Mouse (Mus musculus): ENCODE measurements at regions not wholly inside any gene's neighbourhood (a gene's known extent, or its start where the extent isn't known, plus 50 kb on each side); places are given as distances from the start of the nearest gene placed in this dataset.

DNA sequence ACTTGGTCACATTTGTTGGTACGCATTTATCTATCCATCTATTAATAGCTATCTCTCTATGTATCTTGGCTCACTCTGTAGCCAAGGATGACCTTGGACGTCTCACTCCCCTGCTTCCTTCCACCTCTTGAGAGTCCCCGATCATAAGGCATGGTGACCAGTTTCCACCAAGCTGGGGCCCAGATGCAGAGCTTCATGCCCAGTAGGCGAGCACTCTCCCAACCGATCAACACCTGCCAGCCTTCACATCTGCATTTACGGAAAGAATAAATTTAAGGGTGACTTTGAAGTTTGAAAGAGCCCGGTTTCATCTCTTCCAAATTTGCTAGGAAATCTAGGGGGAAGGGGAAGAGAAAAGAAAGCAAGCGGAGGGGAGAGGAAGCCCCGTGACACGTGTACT, 66.0 kb upstream of the Arhgap29 start:
- Histone ChIP-seq H3K4me3 (ENCODE audit: low read depth, low read length) (no peak overlapping the region), H3K9ac (ENCODE audit: low read depth, low read length) (no peak overlapping the region), H3K4me1 (replicated peaks; ENCODE audit: control insufficient read depth, insufficient read depth, low read length) (peaks cover 14% of the 10 kb centered on the region), H3K4me2 (no peak overlapping the region; the same call in 1 of the 2 replicates), H3K36me3 (ENCODE audit: control insufficient read depth, insufficient read depth, low read length) (no peaks in the 10 kb centered on the region), H3K9me3 (ENCODE audit: control insufficient read depth, low read length) (no peaks in the 10 kb centered on the region), H3K27me3 (replicated peaks; ENCODE audit: control insufficient read depth, insufficient read depth, low read length) (no peaks in the 10 kb centered on the region), H3K27ac (ENCODE audit: low read depth, low read length) (no peak overlapping the region)
- DNase-seq (ENCODE audit: low spot score) (no peak), ATAC-seq (replicated peaks; ENCODE audit: low FRiP score) (no peak)
- WGBS, result 50% methylated on average over 10 of the region's 10 CpGs

DNA sequence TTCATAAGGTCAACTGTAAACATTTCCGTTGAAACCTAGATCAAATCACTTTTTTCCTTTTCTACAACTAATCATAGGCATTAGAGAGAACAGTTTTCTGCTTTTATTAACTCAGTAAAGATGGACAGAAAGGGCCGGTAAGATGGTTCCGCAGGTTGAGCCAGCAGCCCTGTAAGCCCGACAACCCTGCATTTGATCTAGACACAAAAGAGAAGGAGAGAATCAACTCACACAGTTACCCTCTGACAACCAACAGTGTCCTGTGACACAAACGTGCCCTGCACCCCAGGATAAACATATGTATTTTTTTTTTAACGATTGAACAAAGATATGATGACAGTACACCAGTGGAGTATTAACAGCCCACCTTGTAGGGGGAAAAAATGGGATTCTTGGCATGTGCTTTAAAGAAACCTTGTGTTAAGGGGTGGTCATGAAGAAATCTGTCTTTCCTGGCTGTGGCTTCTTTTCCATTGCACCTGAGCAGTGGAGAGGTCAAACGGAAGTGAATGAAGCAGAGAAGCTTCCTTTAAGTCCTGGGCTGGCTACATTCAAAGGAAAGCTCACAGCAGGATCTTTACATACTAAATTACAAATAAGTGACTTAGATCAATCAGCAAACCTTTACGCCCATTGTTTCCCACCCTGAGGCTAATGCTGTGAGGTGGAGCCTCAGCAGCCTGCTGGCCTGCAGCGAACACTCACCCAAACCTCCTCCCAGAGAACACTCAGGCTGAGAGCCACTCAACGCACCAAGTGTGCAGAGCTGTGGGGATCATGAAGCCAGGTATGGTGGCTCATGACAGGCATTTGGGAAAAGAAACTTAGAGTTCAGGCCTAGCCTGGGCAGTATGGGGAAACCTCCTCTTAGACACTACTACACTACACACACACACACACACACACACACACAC, 66.8 kb upstream of the Arhgap29 start:
- ATAC-seq (replicated peaks; ENCODE audit: low FRiP score), result no peak
- WGBS, result 30% methylated on average over 10 of the region's 10 CpGs

DNA sequence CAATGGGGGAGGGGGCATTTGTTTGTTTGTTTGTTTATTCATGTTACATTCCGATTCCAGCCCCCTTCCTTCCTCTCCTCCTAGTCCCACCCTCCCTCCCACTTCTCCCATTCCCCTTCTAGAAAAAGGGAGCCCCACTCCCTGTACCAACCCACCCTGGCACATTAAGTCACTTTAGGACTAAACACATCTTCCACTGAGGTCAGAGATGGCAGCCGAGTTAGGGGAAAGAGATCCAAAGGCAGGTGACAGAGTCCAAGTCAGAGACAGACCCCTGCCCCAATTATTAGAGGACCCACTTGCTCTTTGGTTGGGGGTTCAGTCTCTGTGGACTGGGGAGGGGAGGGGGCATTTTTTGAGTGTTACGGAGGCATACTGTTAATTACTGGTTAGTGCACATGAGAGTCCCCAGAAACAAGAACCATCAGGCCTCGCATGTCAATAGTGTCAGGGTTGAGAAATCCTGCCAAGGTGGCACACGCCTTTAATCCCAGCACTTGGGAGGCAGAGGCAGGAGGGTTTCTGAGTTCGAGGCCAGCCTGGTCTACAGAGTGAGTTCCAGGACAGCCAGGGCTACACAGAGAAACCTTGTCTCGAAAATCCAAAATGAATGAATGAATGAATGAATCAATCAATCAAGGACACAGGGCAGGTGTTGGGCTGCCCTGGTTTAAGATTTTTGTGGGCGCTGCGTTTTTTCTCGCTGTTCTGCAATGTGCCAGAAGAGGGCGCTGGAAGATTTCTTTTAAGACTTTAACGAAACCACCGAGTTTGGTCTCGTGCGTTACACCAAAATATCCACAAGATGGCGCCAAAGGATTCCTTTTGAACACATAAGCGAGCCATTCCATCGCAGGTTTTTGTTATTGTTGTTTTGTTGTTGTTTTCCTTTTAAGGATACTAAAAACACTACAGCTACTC, 67.8 kb upstream of the Arhgap29 start:
- Histone ChIP-seq H3K4me1 (replicated peaks; ENCODE audit: control insufficient read depth, insufficient read depth, low read length) (peaks cover 7% of the 10 kb centered on the region), H3K9me3 (ENCODE audit: control insufficient read depth, low read length) (no peaks in the 10 kb centered on the region), H3K27ac (ENCODE audit: low read depth, low read length) (no peak overlapping the region), H3K27me3 (replicated peaks; ENCODE audit: control insufficient read depth, insufficient read depth, low read length) (no peaks in the 10 kb centered on the region), H3K4me3 (ENCODE audit: low read depth, low read length) (no peak overlapping the region), H3K9ac (ENCODE audit: low read depth, low read length) (no peak overlapping the region), H3K4me2 (peak overlapping the region; percentile 45; the same call in 1 of the 2 replicates), H3K36me3 (ENCODE audit: control insufficient read depth, insufficient read depth, low read length) (no peaks in the 10 kb centered on the region)
- DNase-seq (ENCODE audit: low spot score) (peak; percentile 71), ATAC-seq (replicated peaks; ENCODE audit: low FRiP score) (peak; percentile 45; the same call in 1 of the 2 replicates)
- 21% methylated on average over 18 of the region's 18 CpGs for WGBS

More for the DNA sequence above, 66.8 kb upstream of the Arhgap29 start:
- no peak overlapping the region for H3K9ac ChIP-seq (ENCODE audit: low read depth, low read length)
- no peaks in the 10 kb centered on the region for H3K9me3 ChIP-seq (ENCODE audit: control insufficient read depth, low read length)
- DNase-seq (ENCODE audit: low spot score), result peak; percentile 30
- H3K4me2 ChIP-seq, result peak overlapping the region; percentile 45; the same call in 1 of the 2 replicates
- no peaks in the 10 kb centered on the region for H3K36me3 ChIP-seq (ENCODE audit: control insufficient read depth, insufficient read depth, low read length)
- no peaks in the 10 kb centered on the region for H3K27me3 ChIP-seq (replicated peaks; ENCODE audit: control insufficient read depth, insufficient read depth, low read length)
- H3K4me1 ChIP-seq (replicated peaks; ENCODE audit: control insufficient read depth, insufficient read depth, low read length), result peaks cover 7% of the 10 kb centered on the region
- no peak overlapping the region for H3K27ac ChIP-seq (ENCODE audit: low read depth, low read length)
- no peak overlapping the region for H3K4me3 ChIP-seq (ENCODE audit: low read depth, low read length)

DNA sequence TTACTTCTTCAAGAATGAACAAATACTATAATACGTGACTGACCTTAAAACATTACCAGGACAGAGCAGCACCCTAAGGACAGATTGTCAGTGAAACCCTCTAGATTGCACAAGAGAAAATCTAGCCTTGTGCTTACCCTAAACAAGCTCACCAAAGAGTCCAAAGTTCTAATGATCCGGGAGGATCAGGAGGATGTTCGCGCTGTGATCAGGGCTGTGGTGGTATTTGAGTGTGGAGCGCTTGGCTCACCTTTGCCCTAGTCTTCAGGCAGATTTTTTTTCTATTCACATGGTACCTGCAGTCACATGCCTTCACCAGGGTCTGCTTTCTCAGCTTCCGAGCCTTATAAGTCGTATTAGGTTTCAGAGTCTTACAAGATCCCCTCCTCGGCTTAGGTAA, 65.3 kb upstream of the Abcd3 start:
- H3K9me3 ChIP-seq (ENCODE audit: control insufficient read depth, low read length), result no peaks in the 10 kb centered on the region
- 71% methylated on average over 8 of the region's 8 CpGs for WGBS
- no peak for DNase-seq (ENCODE audit: low spot score)

DNA sequence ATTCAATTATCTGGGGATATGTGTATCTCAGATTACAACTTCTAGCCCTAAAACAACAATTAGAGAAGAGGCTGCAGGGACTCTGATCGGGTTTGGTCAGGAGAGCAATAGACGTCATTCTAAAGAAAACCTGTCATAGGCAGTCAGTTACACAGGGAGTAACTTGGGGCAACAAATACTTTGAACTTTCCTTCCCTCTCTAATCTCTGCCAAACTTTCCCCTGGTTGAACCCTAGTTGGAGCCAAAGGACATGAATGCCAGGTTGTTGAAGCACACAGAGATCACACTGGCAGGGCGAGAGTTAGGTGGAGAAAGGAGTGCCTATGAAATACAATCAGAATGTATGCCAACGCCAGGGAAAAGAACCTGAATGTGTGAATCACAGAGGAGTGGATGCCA, 60.0 kb upstream of the Abcd3 start:
- no peaks in the 10 kb centered on the region for H3K9me3 ChIP-seq (ENCODE audit: control insufficient read depth, low read length)
- H3K27ac ChIP-seq (ENCODE audit: low read depth, low read length), result no peak overlapping the region
- no peaks in the 10 kb centered on the region for H3K4me1 ChIP-seq (replicated peaks; ENCODE audit: control insufficient read depth, insufficient read depth, low read length)
- no peak for DNase-seq (ENCODE audit: low spot score)
- H3K27me3 ChIP-seq (replicated peaks; ENCODE audit: control insufficient read depth, insufficient read depth, low read length), result no peaks in the 10 kb centered on the region
- H3K9ac ChIP-seq (ENCODE audit: low read depth, low read length), result no peak overlapping the region
- no peak overlapping the region for H3K4me2 ChIP-seq
- no peak overlapping the region for H3K4me3 ChIP-seq (ENCODE audit: low read depth, low read length)
- ATAC-seq (replicated peaks; ENCODE audit: low FRiP score), result no peak
- H3K36me3 ChIP-seq (ENCODE audit: control insufficient read depth, insufficient read depth, low read length), result no peaks in the 10 kb centered on the region
- WGBS, result 76% methylated on average over 4 of the region's 4 CpGs

More for the DNA sequence above, 65.3 kb upstream of the Abcd3 start:
- Histone ChIP-seq H3K4me1 (replicated peaks; ENCODE audit: control insufficient read depth, insufficient read depth, low read length) (peaks cover 2% of the 10 kb centered on the region), H3K4me2 (no peak overlapping the region), H3K36me3 (ENCODE audit: control insufficient read depth, insufficient read depth, low read length) (no peaks in the 10 kb centered on the region), H3K27ac (ENCODE audit: low read depth, low read length) (no peak overlapping the region), H3K9ac (ENCODE audit: low read depth, low read length) (no peak overlapping the region), H3K4me3 (ENCODE audit: low read depth, low read length) (no peak overlapping the region), H3K27me3 (replicated peaks; ENCODE audit: control insufficient read depth, insufficient read depth, low read length) (no peaks in the 10 kb centered on the region)
- peak; percentile 39; the same call in 1 of the 2 replicates for ATAC-seq (replicated peaks; ENCODE audit: low FRiP score)

DNA sequence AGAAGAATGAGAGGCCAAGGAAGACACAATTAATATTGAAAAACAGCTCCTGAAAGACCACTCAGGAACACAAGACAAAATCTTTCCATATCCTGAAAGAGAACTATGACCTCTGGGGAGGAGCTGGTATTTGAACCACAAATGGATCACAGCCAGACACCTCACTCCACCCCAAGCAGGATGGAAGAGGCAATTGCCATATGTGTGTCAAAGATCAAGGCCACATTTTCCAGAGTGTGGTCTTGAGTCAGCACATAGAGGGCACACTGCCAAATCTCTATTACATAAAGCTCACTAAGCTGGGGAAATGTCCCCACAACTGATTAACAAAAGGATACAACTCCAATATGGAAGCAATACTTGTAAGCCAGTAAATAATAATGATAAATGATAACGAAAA, 59.5 kb upstream of the Abcd3 start:
- no peak overlapping the region for H3K4me3 ChIP-seq (ENCODE audit: low read depth, low read length)
- no peak overlapping the region for H3K27ac ChIP-seq (ENCODE audit: low read depth, low read length)
- H3K36me3 ChIP-seq (ENCODE audit: control insufficient read depth, insufficient read depth, low read length), result no peaks in the 10 kb centered on the region
- H3K4me1 ChIP-seq (replicated peaks; ENCODE audit: control insufficient read depth, insufficient read depth, low read length), result no peaks in the 10 kb centered on the region
- 87% methylated on average over 1 of the region's 1 CpGs for WGBS
- no peak for DNase-seq (ENCODE audit: low spot score)
- no peaks in the 10 kb centered on the region for H3K9me3 ChIP-seq (ENCODE audit: control insufficient read depth, low read length)
- H3K27me3 ChIP-seq (replicated peaks; ENCODE audit: control insufficient read depth, insufficient read depth, low read length), result no peaks in the 10 kb centered on the region
- no peak overlapping the region for H3K9ac ChIP-seq (ENCODE audit: low read depth, low read length)
- no peak for ATAC-seq (replicated peaks; ENCODE audit: low FRiP score)
- no peak overlapping the region for H3K4me2 ChIP-seq

DNA sequence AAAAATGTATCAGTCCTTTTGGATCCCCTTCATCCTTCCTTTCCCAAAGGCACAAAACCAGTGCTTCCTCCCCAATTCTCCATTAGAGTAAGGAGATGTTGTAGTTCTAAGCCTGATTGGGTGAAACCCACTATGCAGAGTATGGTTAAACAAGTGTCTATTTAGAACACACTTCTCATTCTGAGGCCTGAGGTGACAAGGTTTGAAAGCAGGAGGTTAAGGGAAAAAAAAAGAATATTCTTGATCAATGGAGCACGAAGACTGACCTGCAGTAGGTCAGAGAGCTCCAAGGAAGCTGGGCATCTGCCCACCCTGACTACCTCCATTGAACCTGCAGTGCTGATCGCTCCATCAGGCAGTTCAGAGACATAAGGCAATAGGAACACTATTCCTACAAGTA, 58.5 kb upstream of the Abcd3 start:
- no peak overlapping the region for H3K4me2 ChIP-seq
- H3K27ac ChIP-seq (ENCODE audit: low read depth, low read length), result no peak overlapping the region
- H3K4me3 ChIP-seq (ENCODE audit: low read depth, low read length), result no peak overlapping the region
- no peaks in the 10 kb centered on the region for H3K36me3 ChIP-seq (ENCODE audit: control insufficient read depth, insufficient read depth, low read length)
- H3K4me1 ChIP-seq (replicated peaks; ENCODE audit: control insufficient read depth, insufficient read depth, low read length), result no peaks in the 10 kb centered on the region
- no peaks in the 10 kb centered on the region for H3K9me3 ChIP-seq (ENCODE audit: control insufficient read depth, low read length)
- DNase-seq (ENCODE audit: low spot score) (no peak), ATAC-seq (replicated peaks; ENCODE audit: low FRiP score) (no peak)
- 80% methylated on average over 2 of the region's 2 CpGs for WGBS
- H3K9ac ChIP-seq (ENCODE audit: low read depth, low read length), result no peak overlapping the region
- H3K27me3 ChIP-seq (replicated peaks; ENCODE audit: control insufficient read depth, insufficient read depth, low read length), result no peaks in the 10 kb centered on the region

DNA sequence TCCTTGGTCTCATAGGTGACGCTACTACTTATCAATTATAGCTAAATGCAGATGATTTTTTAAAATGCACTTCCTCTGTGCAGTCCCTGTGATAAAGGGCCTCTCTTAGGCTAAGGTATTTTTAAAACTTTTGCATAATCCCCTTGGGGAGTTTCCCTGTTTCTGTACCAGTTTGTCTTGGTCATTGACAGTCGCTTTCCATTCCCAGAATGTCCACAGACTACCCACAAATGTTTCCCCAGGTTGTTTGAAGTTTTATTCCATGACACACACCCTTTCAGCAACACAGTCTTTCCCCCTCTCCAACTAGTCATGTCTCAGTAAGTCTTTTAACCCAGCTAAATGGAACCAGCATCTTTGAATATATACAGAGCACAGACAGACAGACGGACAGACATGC, 57.6 kb upstream of the Abcd3 start:
- H3K4me3 ChIP-seq (ENCODE audit: low read depth, low read length), result no peak overlapping the region
- ATAC-seq (replicated peaks; ENCODE audit: low FRiP score) (no peak), DNase-seq (ENCODE audit: low spot score) (no peak)
- no peak overlapping the region for H3K4me2 ChIP-seq
- H3K36me3 ChIP-seq (ENCODE audit: control insufficient read depth, insufficient read depth, low read length), result no peaks in the 10 kb centered on the region
- WGBS, result 79% methylated on average over 3 of the region's 3 CpGs
- H3K4me1 ChIP-seq (replicated peaks; ENCODE audit: control insufficient read depth, insufficient read depth, low read length), result no peaks in the 10 kb centered on the region
- no peaks in the 10 kb centered on the region for H3K9me3 ChIP-seq (ENCODE audit: control insufficient read depth, low read length)
- no peak overlapping the region for H3K9ac ChIP-seq (ENCODE audit: low read depth, low read length)
- no peak overlapping the region for H3K27ac ChIP-seq (ENCODE audit: low read depth, low read length)
- no peaks in the 10 kb centered on the region for H3K27me3 ChIP-seq (replicated peaks; ENCODE audit: control insufficient read depth, insufficient read depth, low read length)
